Mouse (Mus musculus) CH12.LX (cell line): ENCODE results near the gene Ube2j2. TPM values are rescaled to one million over a fixed set of nuclear protein-coding genes. Genes with fewer than 3 reads are reported as not detected.

Experiments used
- DNase-seq: peaks from one replicate; pipeline ENCODE4 v3.0.0-alpha.2; 2013; ENCODE audit errors: extremely low read depth
- H3K27ac ChIP-seq: 2 replicates; pipeline ENCODE4 v1.5.1; 2012; ENCODE audit warnings: low read depth, mild to moderate bottlenecking, control low read depth, moderate library complexity; ENCODE audit not compliant: insufficient read depth
- H3K27me3 ChIP-seq: replicated peaks from 2 replicates; pipeline ENCODE3; 2012; ENCODE audit warnings: inconsistent platforms
- H3K36me3 ChIP-seq, 2 experiments: replicated peaks in 1 of 2; 2 replicates each; pipeline versions ENCODE3 to v1.6.1; 2012; ENCODE audit warnings: inconsistent platforms in 1 of 2, low read length in 1 of 2, mild to moderate bottlenecking in 1 of 2, mixed read lengths in 1 of 2, moderate library complexity in 1 of 2; ENCODE audit not compliant: control insufficient read depth in 1 of 2, insufficient read depth in 1 of 2
- H3K4me1 ChIP-seq, 2 experiments: 2 replicates each; pipeline ENCODE4 v1.6.1; 2012; ENCODE audit warnings: inconsistent platforms in 1 of 2, moderate library complexity in 1 of 2; ENCODE audit not compliant: insufficient read depth in 2 of 2, control insufficient read depth in 1 of 2
- H3K4me2 ChIP-seq: 2 replicates; pipeline ENCODE4 v1.6.1; 2012; ENCODE audit warnings: low read depth, mild to moderate bottlenecking, control low read depth; ENCODE audit not compliant: poor library complexity, insufficient read depth, severe bottlenecking
- H3K4me3 ChIP-seq, 3 experiments: fragments of 150-350 bp in 1 of 3; sonication (generic) in 1 of 3; replicated peaks in 1 of 3; 2 replicates each; pipeline versions ENCODE3 to v1.5.1; 2011 to 2012; ENCODE audit warnings: low read depth in 2 of 3, low read length in 2 of 3, mild to moderate bottlenecking in 2 of 3, moderate library complexity in 2 of 3, control low read depth in 1 of 3, improper control_type of control experiment in 1 of 3, inconsistent platforms in 1 of 3, mixed read lengths in 1 of 3; ENCODE audit not compliant: poor library complexity in 1 of 3
- H3K79me2 ChIP-seq: replicated peaks from 2 replicates; pipeline ENCODE4 v1.6.1; 2012; ENCODE audit warnings: mild to moderate bottlenecking, moderate library complexity; ENCODE audit not compliant: control insufficient read depth, poor library complexity, insufficient read depth, severe bottlenecking; ENCODE audit errors: extremely low read depth
- H3K9ac ChIP-seq: 2 replicates; pipeline ENCODE4 v1.6.1; 2012; ENCODE audit warnings: low read depth, mild to moderate bottlenecking, control low read depth, moderate library complexity; ENCODE audit not compliant: insufficient read depth
- H3K9me3 ChIP-seq: replicated peaks from 2 replicates; pipeline ENCODE3; 2012; ENCODE audit warnings: low read length, inconsistent platforms, mixed read lengths
- BHLHE40 ChIP-seq: IDR thresholded peaks from 2 replicates; pipeline ENCODE4 v1.6.1; 2011; ENCODE audit warnings: mild to moderate bottlenecking, low read depth, low read length, improper control_type of control experiment
- CHD1 ChIP-seq: IDR thresholded peaks from 2 replicates; pipeline ENCODE4 v1.6.1; 2012; ENCODE audit warnings: low read depth, low read length, improper control_type of control experiment, inconsistent platforms
- CTCF ChIP-seq, 2 experiments: IDR thresholded peaks in 1 of 2; conservative IDR thresholded peaks in 1 of 2; 2 replicates each; pipeline ENCODE4 v1.5.1; 2011 to 2012; ENCODE audit warnings: low read depth in 2 of 2, low read length in 2 of 2, improper control_type of control experiment in 1 of 2, inconsistent platforms in 1 of 2, mild to moderate bottlenecking in 1 of 2, moderate library complexity in 1 of 2
- EP300 ChIP-seq: IDR thresholded peaks from 2 replicates; pipeline ENCODE4 v1.6.1; 2011; ENCODE audit warnings: low read length, improper control_type of control experiment
- ETS1 ChIP-seq: conservative IDR thresholded peaks from 2 replicates; pipeline ENCODE4 v1.6.1; 2012; ENCODE audit warnings: low read depth, mild to moderate bottlenecking, inconsistent platforms, low read length, improper control_type of control experiment, moderate library complexity
- GABPA ChIP-seq: IDR thresholded peaks from 2 replicates; pipeline ENCODE4 v1.6.1; 2012; ENCODE audit warnings: low read depth, low read length, improper control_type of control experiment, inconsistent platforms; ENCODE audit not compliant: insufficient replicate concordance
- HCFC1 ChIP-seq: IDR thresholded peaks from 2 replicates; pipeline ENCODE4 v1.6.1; 2012; ENCODE audit warnings: low read depth, mild to moderate bottlenecking, inconsistent platforms, low read length, improper control_type of control experiment
- JUN ChIP-seq: IDR thresholded peaks from 2 replicates; pipeline ENCODE4 v1.6.1; 2011; ENCODE audit warnings: low read depth, mild to moderate bottlenecking, low read length, improper control_type of control experiment, moderate library complexity; ENCODE audit not compliant: insufficient read depth
- JUND ChIP-seq: conservative IDR thresholded peaks from 2 replicates; pipeline ENCODE4 v1.6.1; 2011; ENCODE audit warnings: low read depth, low read length, improper control_type of control experiment
- KAT2A ChIP-seq: IDR thresholded peaks from 2 replicates; pipeline ENCODE4 v1.6.1; 2012; ENCODE audit warnings: low read length, improper control_type of control experiment, inconsistent platforms; ENCODE audit not compliant: insufficient replicate concordance
- MAFK ChIP-seq: IDR thresholded peaks from 2 replicates; pipeline ENCODE4 v1.6.1; 2011; ENCODE audit warnings: low read length, improper control_type of control experiment; ENCODE audit not compliant: insufficient replicate concordance
- MAX ChIP-seq: IDR thresholded peaks from 2 replicates; pipeline ENCODE4 v1.6.1; 2011; ENCODE audit warnings: low read length, improper control_type of control experiment
- MEF2A ChIP-seq: IDR thresholded peaks from 2 replicates; pipeline ENCODE4 v1.6.1; 2014; ENCODE audit warnings: low read depth, mild to moderate bottlenecking, inconsistent platforms, low read length, improper control_type of control experiment, borderline replicate concordance
- MYC ChIP-seq: IDR thresholded peaks from 2 replicates; pipeline ENCODE4 v1.6.1; 2011; ENCODE audit warnings: low read depth, mild to moderate bottlenecking, improper control_type of control experiment, low read length
- PAX5 ChIP-seq: IDR thresholded peaks from 2 replicates; pipeline ENCODE4 v1.6.1; 2012; ENCODE audit warnings: low read length, inconsistent platforms, mixed read lengths
- POLR2A ChIP-seq: IDR thresholded peaks from 2 replicates; pipeline ENCODE4 v1.6.1; 2011; ENCODE audit warnings: low read depth, mild to moderate bottlenecking, improper control_type of control experiment, low read length
- POLR2AphosphoS2 ChIP-seq: IDR thresholded peaks from 2 replicates; pipeline ENCODE4 v1.6.1; 2011; ENCODE audit warnings: low read depth, low read length, improper control_type of control experiment
- RCOR1 ChIP-seq: conservative IDR thresholded peaks from 2 replicates; pipeline ENCODE4 v1.6.1; 2012; ENCODE audit warnings: low read depth, mild to moderate bottlenecking, inconsistent platforms, low read length, improper control_type of control experiment
- SMC3 ChIP-seq: IDR thresholded peaks from 2 replicates; pipeline ENCODE4 v1.6.1; 2011; ENCODE audit warnings: low read depth, low read length, improper control_type of control experiment
- USF2 ChIP-seq: conservative IDR thresholded peaks from 2 replicates; pipeline ENCODE4 v1.6.1; 2011; ENCODE audit warnings: low read depth, low read length, improper control_type of control experiment
- ZMIZ1 ChIP-seq: IDR thresholded peaks from 2 replicates; pipeline ENCODE4 v1.6.1; 2012; ENCODE audit warnings: low read depth, mild to moderate bottlenecking, inconsistent platforms, low read length, improper control_type of control experiment
- dilution Hi-C: fragments of 300-500 bp; cut with MboI; formaldehyde crosslinking; loops from 2 replicates; pipeline ENCODE4 v1.14.3; 2020; ENCODE audit warnings: low sequenced_read_pairs; ENCODE audit not compliant: extremely low pct_unique_long_range_greater_than_20kb, extremely low pct_ligation_motif_present
- in situ Hi-C: fragments of 300-500 bp; cut with MboI; formaldehyde crosslinking; loops from 3 replicates; pipeline ENCODE4 v1.14.3; 2019; ENCODE audit warnings: low sequenced_read_pairs, low pct_ligation_motif_present, low pct_unique_long_range_greater_than_20kb, mixed read lengths
- polyA plus RNA-seq: library from polyadenylated mRNA; unstranded; fragments of >175 nt; gene quantifications from 2 replicates; pipeline ENCODE4 v1.2.1, GENCODE M21; 2012; ENCODE audit warnings: low read depth; ENCODE audit not compliant: insufficient read length
- total RNA-seq, 2 experiments: library from RNA; depleted of rRNA; stranded (reverse); fragments of 300-350 nt in 1 of 2; fragments of >200 nt in 1 of 2; gene quantifications; 2 replicates each; pipeline ENCODE4 v1.2.3; 2012 to 2014

Gene Ube2j2
- total and polyA plus RNA-seq, 3 experiments: 73.5 to 144 (median 137) TPM

GRCm38 (mm10) chr4:155970286-155970685 is 26.7 kb downstream of the Ube2j2 start:
- dilution Hi-C loops (no loop called here), in situ Hi-C loops (no loop called here)
- H3K4me3 ChIP-seq: no peak overlapping the region
- DNase-seq: no peak
- TF ChIP-seq CTCF (conservative IDR thresholded peaks at IDR 0.05 in 1 of 2, IDR thresholded peaks at IDR 0.05 in 1 of 2; ENCODE audit: low read depth in 2 of 2, low read length in 2 of 2) (no peak), USF2 (no peak), POLR2AphosphoS2 (no peak), ZMIZ1 (no peak), HCFC1 (no peak), MAFK (no peak), POLR2A (no peak), PAX5 (no peak)
- H3K9ac ChIP-seq: no peak overlapping the region
- H3K9me3 ChIP-seq: no peaks in the 10 kb centered on the region
- H3K4me1 ChIP-seq: peaks cover 0 to 3% of the 10 kb centered on the region in 2 experiments; a peak in 1 of 4 replicates
- no peaks in the 10 kb centered on the region for H3K27me3 ChIP-seq
- no peak overlapping the region for H3K27ac ChIP-seq
- no peak overlapping the region for H3K4me2 ChIP-seq
- H3K36me3 ChIP-seq: peaks cover 10 to 24% of the 10 kb centered on the region in 2 experiments
- no peaks in the 10 kb centered on the region for H3K79me2 ChIP-seq

GRCm38 (mm10) chr4:155972651-155973050 is 29.0 kb downstream of the Ube2j2 start:
- in situ Hi-C loops: no loop called here
- H3K27me3 ChIP-seq: no peaks in the 10 kb centered on the region
- peaks cover 5% of the 10 kb centered on the region for H3K9me3 ChIP-seq
- H3K9ac ChIP-seq: no peak overlapping the region
- DNase-seq: no peak
- TF ChIP-seq CHD1: no peak
- TF ChIP-seq ETS1: no peak
- no peak for TF ChIP-seq EP300
- TF ChIP-seq HCFC1: no peak
- no peak for TF ChIP-seq JUND
- no peak for TF ChIP-seq USF2
- TF ChIP-seq SMC3: no peak
- no peak for TF ChIP-seq GABPA
- TF ChIP-seq MYC: no peak
- no peak for TF ChIP-seq KAT2A
- no peak for TF ChIP-seq RCOR1
- TF ChIP-seq JUN: no peak
- no peak for TF ChIP-seq MEF2A
- TF ChIP-seq BHLHE40: no peak
- no peak for TF ChIP-seq MAX
- TF ChIP-seq, all 38 proteins: peak for 0
- peaks cover 0 to 6% of the 10 kb centered on the region in 2 experiments for H3K36me3 ChIP-seq
- no peak overlapping the region for H3K27ac ChIP-seq
- H3K4me1 ChIP-seq: peaks cover 0 to 3% of the 10 kb centered on the region in 2 experiments; a peak in 1 of 4 replicates
- no peak overlapping the region for H3K4me3 ChIP-seq
- H3K79me2 ChIP-seq: no peaks in the 10 kb centered on the region
- no peak overlapping the region for H3K4me2 ChIP-seq
- dilution Hi-C loops: no loop called here
